ENCODE assay signal across 32 mouse cellular contexts in genomic region chr2:130558015-130558414, GRCm38 (mm10). TPM values are rescaled to one million over a fixed set of nuclear protein-coding genes. Genes with fewer than 3 reads are reported as not detected.
DNase-seq lines count a peak whose midpoint lies in the region; ATAC-seq and TF ChIP-seq lines count a peak whose summit lies in the region.
"Had no signal": no experiment of that assay in that cellular context is flagged by ENCODE, and none has a peak within 500 bp of the region (broad histone marks: within the 10 kb centered on the region; RNA-seq: fewer than 3 reads in every experiment).

No protein-coding gene starts in this region.

- H3K79me2 ChIP-seq in heart, adult 2 months (replicated peaks; ENCODE audit: control insufficient read depth, insufficient read depth, low read length), result no peaks in the 10 kb centered on the region
- H3K79me2 ChIP-seq in MEL (ENCODE audit: control insufficient read depth, insufficient read depth, low read length, poor library complexity), result no peaks in the 10 kb centered on the region

- no peak overlapping the region for H3K4me2 ChIP-seq in heart, embryonic 12.5 days
- H3K4me2 ChIP-seq: embryonic facial prominence, embryonic 15.5 days; hindbrain, embryonic 14.5 days; limb, embryonic 13.5 days; liver, embryonic 15.5 days had no signal

- TF ChIP-seq POLR2A in heart, adult 2 months (IDR thresholded peaks at IDR 0.05; ENCODE audit: insufficient read depth, low read depth, low read length), result no peak
- no peak for TF ChIP-seq POLR2A in MEL (IDR thresholded peaks at IDR 0.05; ENCODE audit: control insufficient read depth in 1 of 2, insufficient read depth in 1 of 2, low read depth in 1 of 2, low read length in 2 of 2, poor library complexity in 1 of 2)

- TF ChIP-seq RAD21 in MEL (IDR thresholded peaks at IDR 0.05; ENCODE audit: low read depth, low read length), result peak; percentile 44

- H3K9ac ChIP-seq in heart, adult 2 months (ENCODE audit: low read depth, low read length), result no peak overlapping the region
- H3K9ac ChIP-seq in heart, embryonic 12.5 days, result no peak overlapping the region
- no peak overlapping the region for H3K9ac ChIP-seq in MEL (ENCODE audit: control insufficient read depth, low read depth, low read length, poor library complexity, severe bottlenecking)
- H3K9ac ChIP-seq: embryonic facial prominence, embryonic 15.5 days; hindbrain, embryonic 14.5 days; limb, embryonic 13.5 days; liver, embryonic 15.5 days had no signal

- H3K27ac ChIP-seq in heart, adult 2 months, result no peak overlapping the region
- H3K27ac ChIP-seq in heart, embryonic 12.5 days (ENCODE audit: poor library complexity, severe bottlenecking), result no peak overlapping the region
- H3K27ac ChIP-seq in left cerebral cortex, adult 2 months, result no peak overlapping the region
- no peak overlapping the region for H3K27ac ChIP-seq in MEL (ENCODE audit: control insufficient read depth, low read depth, low read length)
- H3K27ac ChIP-seq: embryonic facial prominence, embryonic 15.5 days; hindbrain, embryonic 14.5 days; limb, embryonic 13.5 days; liver, embryonic 15.5 days; midbrain, embryonic 10.5 days had no signal

- DNase-seq in heart, adult 2 months, result no peak
- no peak for DNase-seq in left cerebral cortex, adult 2 months (ENCODE audit: extremely low spot score in 1 of 2, low spot score in 2 of 2)
- DNase-seq in left cerebral cortex, adult 9 months (ENCODE audit: low spot score in 2 of 2), result no peak
- peak; percentile 49 for DNase-seq in 3T3-L1 (ENCODE audit: low read depth, low spot score)
- peak; percentile 44 for DNase-seq in MEL (ENCODE audit: low read depth, low spot score)
- DNase-seq in cerebellum, adult 8-10 months, result no peak
- DNase-seq: adrenal gland, postnatal 25 days; heart, adult 18-20 months; heart, postnatal 4 days; kidney, adult 11 months; kidney, postnatal 10 days; layer of hippocampus, postnatal 36 days; thymus, adult 2 months had no signal

- TF ChIP-seq CTCF in heart, adult 2 months (IDR thresholded peaks at IDR 0.05), result peak; percentile 50
- TF ChIP-seq CTCF in left cerebral cortex, adult 2 months (IDR thresholded peaks at IDR 0.05), result peak; percentile 32
- peak; percentile 12 to 57 (median 44); a peak in 5 of 6 replicates for TF ChIP-seq CTCF in MEL (IDR thresholded peaks at IDR 0.05 in 2 of 3, conservative IDR thresholded peaks at IDR 0.05 in 1 of 3; ENCODE audit: control insufficient read depth in 1 of 3, insufficient read depth in 1 of 3, low read depth in 2 of 3, low read length in 3 of 3, poor library complexity in 1 of 3, severe bottlenecking in 1 of 3)

- ATAC-seq in heart, embryonic 12.5 days (ENCODE audit: insufficient number of reproducible peaks, low FRiP score), result no peak
- no peak for ATAC-seq in granulocyte monocyte progenitor cell, adult 5-6 weeks (replicated peaks; ENCODE audit: poor library complexity, severe bottlenecking)
- ATAC-seq: forebrain, embryonic 14.5 days had no signal

- no peaks in the 10 kb centered on the region for H3K9me3 ChIP-seq in heart, embryonic 12.5 days (replicated peaks)
- H3K9me3 ChIP-seq in MEL (replicated peaks; ENCODE audit: insufficient read depth, low read length), result no peaks in the 10 kb centered on the region
- H3K9me3 ChIP-seq: embryonic facial prominence, embryonic 15.5 days; G1E; limb, embryonic 13.5 days; liver, embryonic 15.5 days; midbrain, embryonic 10.5 days had no signal

- H3K4me3 ChIP-seq in heart, adult 2 months, result no peak overlapping the region
- no peak overlapping the region for H3K4me3 ChIP-seq in heart, embryonic 12.5 days
- no peak overlapping the region for H3K4me3 ChIP-seq in left cerebral cortex, adult 2 months
- no peak overlapping the region for H3K4me3 ChIP-seq in MEL (ENCODE audit: control insufficient read depth in 1 of 2, insufficient read depth in 1 of 2, low read depth in 2 of 2, low read length in 2 of 2)
- H3K4me3 ChIP-seq: embryonic facial prominence, embryonic 15.5 days; limb, embryonic 13.5 days; liver, embryonic 15.5 days; midbrain, embryonic 10.5 days had no signal

- WGBS in heart, adult 2 months, result 84% methylated on average over 2 of the region's 2 CpGs
- 63% methylated on average over 2 of the region's 2 CpGs for WGBS in heart, embryonic 12.5 days

- peaks cover 2% of the 10 kb centered on the region for H3K4me1 ChIP-seq in heart, adult 2 months (ENCODE audit: control insufficient read depth, insufficient read depth, low read length)
- peaks cover 5% of the 10 kb centered on the region for H3K4me1 ChIP-seq in heart, embryonic 12.5 days (replicated peaks)
- no peaks in the 10 kb centered on the region for H3K4me1 ChIP-seq in MEL (ENCODE audit: control insufficient read depth in 1 of 2, insufficient read depth in 2 of 2, low read length in 2 of 2)

- no peak for TF ChIP-seq EP300 in heart, adult 2 months (IDR thresholded peaks at IDR 0.05; ENCODE audit: insufficient read depth, low read depth, low read length)
- TF ChIP-seq EP300 in MEL (IDR thresholded peaks at IDR 0.05; ENCODE audit: low read depth in 1 of 2, low read length in 2 of 2), result no peak

- H3K36me3 ChIP-seq in heart, adult 2 months (ENCODE audit: control insufficient read depth, insufficient read depth, low read length), result no peaks in the 10 kb centered on the region
- peaks cover 50% of the 10 kb centered on the region for H3K36me3 ChIP-seq in heart, embryonic 12.5 days
- H3K36me3 ChIP-seq in MEL (ENCODE audit: control insufficient read depth in 1 of 2, insufficient read depth in 2 of 2, low read length in 2 of 2), result no peaks in the 10 kb centered on the region; a peak in 2 of 4 replicates

- intact Hi-C loops in heart, adult 2 months (cut with DNase I), result no loop called here
- intact Hi-C loops in left cerebral cortex, adult 2 months (cut with DNase I), result no loop called here

- H3K27me3 ChIP-seq in heart, adult 2 months (ENCODE audit: control insufficient read depth, insufficient read depth, low read length), result no peaks in the 10 kb centered on the region
- H3K27me3 ChIP-seq in heart, embryonic 12.5 days (replicated peaks), result no peaks in the 10 kb centered on the region
- H3K27me3 ChIP-seq in MEL (ENCODE audit: control insufficient read depth in 1 of 2, insufficient read depth in 2 of 2, low read length in 2 of 2), result no peaks in the 10 kb centered on the region
- H3K27me3 ChIP-seq: embryonic facial prominence, embryonic 15.5 days; limb, embryonic 13.5 days; liver, embryonic 15.5 days had no signal

TF ChIP-seq in MEL, 35 proteins besides CTCF, POLR2A, EP300 and RAD21 (continues in another document):
- TF ChIP-seq USF1 (IDR thresholded peaks at IDR 0.05; ENCODE audit: low read depth, low read length), result no peak
- no peak for TF ChIP-seq MYB (IDR thresholded peaks at IDR 0.05; ENCODE audit: low read depth, low read length)
- TF ChIP-seq CHD2 (IDR thresholded peaks at IDR 0.05; ENCODE audit: low read length), result no peak
- TF ChIP-seq MEF2A (IDR thresholded peaks at IDR 0.05; ENCODE audit: extremely low read depth, insufficient replicate concordance, low read depth, low read length, poor library complexity, severe bottlenecking), result no peak
- TF ChIP-seq POLR2AphosphoS5 (IDR thresholded peaks at IDR 0.05; ENCODE audit: borderline replicate concordance, low read depth, low read length), result no peak
- TF ChIP-seq CHD1 (IDR thresholded peaks at IDR 0.05; ENCODE audit: low read depth, low read length), result no peak
- peak; percentile 51 for TF ChIP-seq ZC3H11A (IDR thresholded peaks at IDR 0.05; ENCODE audit: low read depth, low read length)
- no peak for TF ChIP-seq KAT2A (conservative IDR thresholded peaks at IDR 0.05; ENCODE audit: low read depth, low read length)
- no peak for TF ChIP-seq TAL1 (IDR thresholded peaks at IDR 0.05; ENCODE audit: low read length)
- peak; percentile 86 for TF ChIP-seq MYC (IDR thresholded peaks at IDR 0.05; ENCODE audit: low read depth, low read length)
- no peak for TF ChIP-seq GABPA (IDR thresholded peaks at IDR 0.05; ENCODE audit: low read depth, low read length)
- TF ChIP-seq MAFK (IDR thresholded peaks at IDR 0.05; ENCODE audit: borderline replicate concordance, low read depth, low read length), result no peak
- TF ChIP-seq RCOR1 (IDR thresholded peaks at IDR 0.05; ENCODE audit: low read depth, low read length), result no peak
- peak; percentile 63 for TF ChIP-seq SMC3 (IDR thresholded peaks at IDR 0.05; ENCODE audit: low read depth, low read length)

RNA-seq across cellular contexts. Expression of gene Mrps26, which starts 5.5 kb away (rescaled TPM):
- 10 to 100 TPM; 57.6 to 72.9 TPM for total RNA-seq in heart, adult 2 months (2021)
- polyA plus RNA-seq in heart, adult 2 months (2012; rRNA removed), result 39.4 and 40.9 TPM in 2 replicates
- polyA plus RNA-seq in heart, embryonic 12.5 days (2016; fragmentation: Nextera tagmentation; extraction: Ambion mirVana), result 66.9 and 67.2 TPM in 2 replicates
- total RNA-seq in left cerebral cortex, adult 2 months (2021), result 10 to 100 TPM; 72.6 to 75.6 TPM
- 108 and 121 TPM in 2 replicates for total RNA-seq in MEL (2012; rRNA removed)
- polyA plus RNA-seq in MEL (2012; ENCODE audit: insufficient read depth in 1 of 2, insufficient read length in 2 of 2, low read depth in 1 of 2, low replicate concordance in 2 of 2, missing spikeins in 1 of 2), result 100 to 1,000 TPM in 1 of 2 experiments, not detected in 1; 154 TPM
- total RNA-seq in granulocyte monocyte progenitor cell, adult 5-6 weeks (2014; fragmentation: Nextera tagmentation), result 66.7 and 82.1 TPM in 2 replicates
- total RNA-seq in granulocyte monocyte progenitor cell, adult 5-6 weeks (2017), result 47.1 and 52.4 TPM in 2 replicates

RNA-seq across cellular contexts. Expression of gene Oxt, which starts 18.0 kb away (rescaled TPM):
- total RNA-seq in heart, adult 2 months (2021), result not detected
- not detected in 2 replicates for polyA plus RNA-seq in heart, adult 2 months (2012; rRNA removed)
- polyA plus RNA-seq in heart, embryonic 12.5 days (2016; fragmentation: Nextera tagmentation; extraction: Ambion mirVana), result not detected in 2 replicates
- total RNA-seq in left cerebral cortex, adult 2 months (2021), result 1 to 10 TPM in 1 of 2 experiments, not detected in 1; 4.4 TPM
- total RNA-seq in MEL (2012; rRNA removed), result not detected in 2 replicates
- polyA plus RNA-seq in MEL (2012; ENCODE audit: insufficient read depth in 1 of 2, insufficient read length in 2 of 2, low read depth in 1 of 2, low replicate concordance in 2 of 2, missing spikeins in 1 of 2), result under 1 TPM in 1 of 2 experiments, not detected in 1; 0.14 TPM
- not detected in 2 replicates for total RNA-seq in granulocyte monocyte progenitor cell, adult 5-6 weeks (2014; fragmentation: Nextera tagmentation)
- not detected in 2 replicates for total RNA-seq in granulocyte monocyte progenitor cell, adult 5-6 weeks (2017)
- total RNA-seq: adrenal gland, postnatal 25 days; G1E; gastrocnemius, adult 8-10 months; heart, adult 18-20 months; heart, postnatal 4 days; layer of hippocampus, adult 18-20 months; layer of hippocampus, postnatal 36 days; monocyte, adult 5-6 weeks; neutrophil, adult 5-6 weeks had no signal
- polyA plus RNA-seq: C2C12; embryonic facial prominence, embryonic 15.5 days; forebrain, embryonic 14.5 days; frontal cortex, adult 2 months; G1E; heart, embryonic 14.5 days; hindbrain, embryonic 14.5 days; limb, embryonic 13.5 days; liver, embryonic 15.5 days; lung, embryonic 16.5 days; midbrain, embryonic 10.5 days; small intestine, adult 2 months; stomach, embryonic 16.5 days had no signal

RNA-seq across cellular contexts. Expression of gene Avp, which starts 24.3 kb away (rescaled TPM):
- total RNA-seq in heart, adult 2 months (2021), result 10 to 100 TPM in 1 of 2 experiments, 1 to 10 TPM in 1; 9.8 to 10.3 TPM
- not detected in 2 replicates for polyA plus RNA-seq in heart, adult 2 months (2012; rRNA removed)
- 0.54 and 0.96 TPM in 2 replicates for polyA plus RNA-seq in heart, embryonic 12.5 days (2016; fragmentation: Nextera tagmentation; extraction: Ambion mirVana)
- 10 to 100 TPM in 1 of 2 experiments, not detected in 1; 22.8 TPM for total RNA-seq in left cerebral cortex, adult 2 months (2021)
- total RNA-seq in MEL (2012; rRNA removed), result not detected in 2 replicates
- polyA plus RNA-seq in MEL (2012; ENCODE audit: insufficient read depth in 1 of 2, insufficient read length in 2 of 2, low read depth in 1 of 2, low replicate concordance in 2 of 2, missing spikeins in 1 of 2), result not detected
- not detected in 2 replicates for total RNA-seq in granulocyte monocyte progenitor cell, adult 5-6 weeks (2014; fragmentation: Nextera tagmentation)
- not detected in 2 replicates for total RNA-seq in granulocyte monocyte progenitor cell, adult 5-6 weeks (2017)
- total RNA-seq: adrenal gland, postnatal 25 days; G1E; gastrocnemius, adult 8-10 months; monocyte, adult 5-6 weeks; neutrophil, adult 5-6 weeks had no signal
- polyA plus RNA-seq: C2C12; embryonic facial prominence, embryonic 15.5 days; G1E; heart, embryonic 14.5 days; hindbrain, embryonic 14.5 days; limb, embryonic 13.5 days; liver, embryonic 15.5 days; lung, embryonic 16.5 days; midbrain, embryonic 10.5 days; small intestine, adult 2 months; stomach, embryonic 16.5 days had no signal

Comparison
In these comparisons a context has a peak if more than half of its experiments do, and no peak if none do; other contexts are left out.
1. DNase-seq: peak in 3T3-L1 (single experiment) and MEL (single experiment); none in heart, adult 2 months (0 of 2), left cerebral cortex, adult 2 months (0 of 2), left cerebral cortex, adult 9 months (0 of 2) and cerebellum, adult 8-10 months (single experiment).
2. Peak in every context shown above with its lines, with median percentiles within 50 percentile points of each other: CTCF ChIP-seq.